Mouse (Mus musculus) embryonic facial prominence, embryonic 11.5 days (tissue): ENCODE results near the gene Bmp3. TPM values are rescaled to one million over a fixed set of nuclear protein-coding genes. Genes with fewer than 3 reads are reported as not detected.

ENCODE experiments used
- ATAC-seq: fragments of 200-750 bp; cut with Nextera tagmentation; replicated peaks from 2 replicates; pipeline ENCODE4 v1.8.0; 2017; ENCODE audit warnings: low read depth; ENCODE audit not compliant: insufficient number of reproducible peaks, low FRiP score, low TSS enrichment
- DNase-seq: peaks from one replicate; pipeline ENCODE4 v3.0.0-alpha.2; 2015; ENCODE audit warnings: low spot score
- H3K27ac ChIP-seq: fragments of 300-500 bp; sonication (generic); replicated peaks from 2 replicates; pipeline ENCODE4 v1.5.1; 2014; ENCODE audit warnings: mild to moderate bottlenecking, low read depth, low read length, control low read depth
- H3K27me3 ChIP-seq: fragments of 300-500 bp; sonication (generic); 2 replicates; pipeline ENCODE4 v1.6.1; 2014; ENCODE audit warnings: mild to moderate bottlenecking, low read length, moderate library complexity, mixed read lengths; ENCODE audit not compliant: control insufficient read depth, insufficient read depth
- H3K36me3 ChIP-seq: fragments of 300-500 bp; sonication (generic); replicated peaks from 2 replicates; pipeline ENCODE4 v1.6.1; 2014; ENCODE audit warnings: low read depth, mild to moderate bottlenecking, low read length, moderate library complexity, mixed read lengths; ENCODE audit not compliant: control insufficient read depth, insufficient read depth
- H3K4me1 ChIP-seq: fragments of 300-500 bp; sonication (generic); 2 replicates; pipeline ENCODE4 v1.6.1; 2014; ENCODE audit warnings: low read length, mixed read lengths; ENCODE audit not compliant: control insufficient read depth, insufficient read depth
- H3K4me2 ChIP-seq: fragments of 300-500 bp; sonication (generic); 2 replicates; pipeline ENCODE4 v1.6.1; 2014; ENCODE audit warnings: low read depth, mild to moderate bottlenecking, control low read depth, low read length, moderate library complexity
- H3K4me3 ChIP-seq: fragments of 300-500 bp; sonication (generic); 2 replicates; pipeline ENCODE4 v1.5.1; 2014; ENCODE audit warnings: low read depth, low read length, control low read depth
- H3K9ac ChIP-seq: fragments of 300-500 bp; sonication (generic); replicated peaks from 2 replicates; pipeline ENCODE4 v1.6.1; 2014; ENCODE audit warnings: mild to moderate bottlenecking, control low read depth, low read length
- H3K9me3 ChIP-seq: fragments of 300-500 bp; sonication (generic); replicated peaks from 2 replicates; pipeline ENCODE4 v1.6.1; 2016; ENCODE audit warnings: mild to moderate bottlenecking, low read length, inconsistent platforms, mixed read lengths; ENCODE audit not compliant: control insufficient read depth
- WGBS: fragments of 180-500 bp; shearing (Covaris S2); extraction: QIAGEN DNeasy Blood & Tissue Kit; methylation state at CpG from one replicate; pipeline ENCODE4 v1.1.7; 2014; 5-methylcytosine and 5-hydroxymethylcytosine counted together
- polyA plus RNA-seq: library from polyadenylated mRNA; unstranded; fragments of >200 nt; fragmentation: Nextera tagmentation; extraction: Ambion mirVana; gene quantifications from 2 replicates; pipeline ENCODE4 v1.2.1, GENCODE M21; 2014

Gene Bmp3
- polyA plus RNA-seq, 1 experiment from 2014 or later = 1.5 TPM

- WGBS = 94% methylated on average over 5 of the region's 5 CpGs
- H3K27me3 ChIP-seq = no peaks in the 10 kb centered on the region
- no peaks in the 10 kb centered on the region for H3K9me3 ChIP-seq
- H3K36me3 ChIP-seq = no peaks in the 10 kb centered on the region
- no peak for DNase-seq
- H3K4me3 ChIP-seq = no peak overlapping the region
- no peak overlapping the region for H3K9ac ChIP-seq
- no peaks in the 10 kb centered on the region for H3K4me1 ChIP-seq
- no peak for ATAC-seq
- no peak overlapping the region for H3K4me2 ChIP-seq
- no peak overlapping the region for H3K27ac ChIP-seq
Measured at GRCm38 (mm10) chr5:98918716-98919115, 64.5 kb downstream of the Bmp3 start.

- Histone ChIP-seq H3K4me1 (no peaks in the 10 kb centered on the region), H3K4me2 (no peak overlapping the region), H3K36me3 (no peaks in the 10 kb centered on the region), H3K27ac (no peak overlapping the region), H3K9ac (no peak overlapping the region), H3K27me3 (no peaks in the 10 kb centered on the region), H3K9me3 (no peaks in the 10 kb centered on the region), H3K4me3 (no peak overlapping the region)
- DNase-seq (no peak), ATAC-seq (no peak)
- 89% methylated on average over 1 of the region's 1 CpGs for WGBS
Measured at GRCm38 (mm10) chr5:98921608-98922007, 67.4 kb downstream of the Bmp3 start.

GRCm38 (mm10) chr5:98922921-98923320 is 68.7 kb downstream of the Bmp3 start:
- no peaks in the 10 kb centered on the region for H3K36me3 ChIP-seq
- 89% methylated on average over 3 of the region's 3 CpGs for WGBS
- DNase-seq = no peak
- no peak overlapping the region for H3K4me3 ChIP-seq
- no peaks in the 10 kb centered on the region for H3K9me3 ChIP-seq
- no peaks in the 10 kb centered on the region for H3K27me3 ChIP-seq
- H3K4me2 ChIP-seq = no peak overlapping the region
- no peaks in the 10 kb centered on the region for H3K4me1 ChIP-seq
- no peak overlapping the region for H3K9ac ChIP-seq
- no peak overlapping the region for H3K27ac ChIP-seq
- no peak for ATAC-seq

Other genes with a start within 250 kb of the Bmp3 start
- gene Prkg2, start 182.9 kb downstream of the Bmp3 start, polyA plus RNA-seq = 2.4 and 2.5 TPM in 2 replicates